Mouse (Mus musculus): ENCODE results near the gene Wrap73.
A peak's percentile ranks its signal among the peaks of the same experiment; 100 is the strongest.

Wrap73 gene

DNA sequence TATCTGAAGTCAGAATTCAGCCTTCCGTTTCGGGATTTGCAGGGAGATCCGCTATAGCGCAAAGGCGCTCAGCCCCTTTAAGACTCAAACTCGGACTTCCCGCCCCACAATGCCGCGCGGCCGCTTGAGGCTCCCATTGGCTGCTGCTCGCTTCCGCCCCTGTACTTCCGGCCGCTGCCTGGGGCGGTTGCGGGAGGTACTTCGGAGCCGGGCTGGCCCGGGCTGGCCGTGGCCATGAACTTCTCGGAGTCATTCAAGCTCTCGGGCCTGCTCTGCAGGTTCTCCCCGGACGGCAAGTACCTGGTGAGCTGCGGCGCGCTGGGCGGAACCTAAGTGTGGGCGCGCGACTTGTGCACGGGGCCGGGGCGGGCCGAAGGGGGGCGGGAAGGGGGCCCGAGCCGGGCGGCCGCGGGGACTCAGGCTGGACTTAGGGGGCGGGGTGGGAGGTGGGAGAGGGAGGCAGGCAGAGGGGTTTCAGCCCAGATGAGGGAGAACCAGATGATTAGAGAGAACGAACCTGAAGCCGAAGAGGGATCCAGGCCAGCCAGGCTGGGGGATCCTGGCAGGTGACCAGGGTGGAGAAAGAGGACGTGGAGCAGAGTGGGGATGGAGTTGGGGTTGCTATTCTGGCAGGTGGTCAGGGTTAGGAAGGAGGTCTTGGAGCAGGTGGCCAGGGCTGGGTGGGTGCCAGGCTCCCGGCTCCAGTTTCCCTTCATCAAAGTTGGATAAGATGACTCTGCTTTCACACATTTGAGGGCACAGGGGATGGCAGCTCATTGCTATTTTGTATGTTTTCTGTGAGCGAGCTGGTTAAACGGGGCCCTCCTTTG lies at the start of gene Wrap73:
Gene Wrap73, plus strand, starts transcription at position 162 of the 830 bp plus-strand sequence.
- DNase-seq (ENCODE audit: low spot score in 2 of 2), result peak; percentile 85 to 93

DNA sequence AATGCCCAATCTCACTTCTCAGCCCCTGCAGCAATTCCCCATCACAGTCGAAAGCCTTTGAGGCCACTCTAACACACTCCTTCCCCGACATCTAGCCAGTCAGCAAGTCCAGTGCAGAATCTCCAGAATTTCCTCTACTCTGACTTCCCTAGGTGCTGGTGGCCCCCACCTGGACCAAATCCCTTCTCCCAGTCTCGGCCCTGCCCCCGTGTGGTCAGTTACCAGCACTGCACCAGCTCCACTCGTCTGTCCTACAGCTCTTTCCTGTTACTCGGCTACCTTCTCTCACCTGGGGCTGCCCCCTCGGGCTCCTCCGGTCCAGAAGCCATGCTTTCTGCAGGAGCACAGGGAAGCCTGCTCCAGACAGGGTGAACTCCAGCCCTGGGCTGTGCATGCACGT lies 49.0 kb upstream of the Wrap73 start:
- DNase-seq (ENCODE audit: low spot score in 2 of 2), result peak; percentile 30 to 76

- no peak for DNase-seq (ENCODE audit: low spot score in 2 of 2)
Measured at GRCm38 (mm10) chr4:154096111-154096510, 46.1 kb upstream of the Wrap73 start.

GRCm38 (mm10) chr4:154099361-154099760 lies 42.8 kb upstream of the Wrap73 start:
- no peak for DNase-seq (ENCODE audit: low spot score in 2 of 2)

GRCm38 (mm10) chr4:154103386-154103785 lies 38.8 kb upstream of the Wrap73 start:
- DNase-seq (ENCODE audit: low spot score in 2 of 2), result no peak

DNA sequence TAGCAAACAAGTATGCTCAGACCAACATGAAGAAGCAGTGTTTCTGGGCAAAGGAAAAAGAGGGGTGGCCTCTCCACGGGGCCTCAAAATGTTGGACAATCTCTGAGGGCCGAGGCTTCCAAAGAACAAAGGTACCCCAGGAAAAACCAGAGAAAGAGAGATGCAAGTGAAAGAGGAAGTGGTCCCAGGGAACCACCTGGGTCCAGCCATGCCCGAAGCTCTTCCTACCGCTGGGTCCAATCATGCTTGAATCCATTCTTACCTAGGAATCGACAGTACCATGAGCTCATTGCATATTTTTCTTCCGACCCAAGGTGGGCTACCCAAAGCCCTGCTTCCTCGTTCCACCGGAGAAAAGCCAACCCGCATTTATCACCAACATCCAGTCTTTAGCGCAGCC lies 38.3 kb upstream of the Wrap73 start:
- DNase-seq (ENCODE audit: low spot score in 2 of 2), result no peak

DNA sequence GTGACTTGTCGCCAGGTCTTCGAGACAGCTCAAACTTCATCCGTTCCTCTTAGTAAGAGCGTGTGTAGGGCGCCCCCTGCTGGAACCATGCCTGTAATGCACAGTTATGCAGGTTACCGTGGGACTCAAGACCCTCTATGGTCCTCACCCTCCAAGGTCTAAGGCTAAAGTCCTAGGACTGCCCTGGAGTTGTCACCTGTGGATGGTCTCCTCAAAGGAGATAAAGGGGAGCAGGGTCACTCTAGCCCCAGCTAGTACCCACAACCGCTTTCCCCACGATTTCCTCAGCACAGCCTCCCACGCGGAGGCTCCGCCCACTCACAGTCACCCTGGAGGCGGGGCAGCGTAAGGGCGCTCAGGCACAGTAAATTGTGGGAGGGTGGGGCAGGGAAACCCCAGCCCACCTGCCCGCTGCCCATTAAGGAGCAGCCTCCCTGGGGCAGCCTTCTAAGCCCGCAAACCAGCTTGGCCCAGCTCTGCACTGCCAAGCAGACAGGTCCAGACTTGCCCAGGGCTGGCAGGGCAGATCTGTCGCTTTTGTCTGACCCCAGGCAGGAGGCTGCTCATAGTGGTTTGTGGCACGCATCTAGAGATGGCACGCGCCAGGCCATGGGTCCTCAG lies 36.7 kb upstream of the Wrap73 start:
- peak; percentile 57 to 85 for DNase-seq (ENCODE audit: low spot score in 2 of 2)

DNA sequence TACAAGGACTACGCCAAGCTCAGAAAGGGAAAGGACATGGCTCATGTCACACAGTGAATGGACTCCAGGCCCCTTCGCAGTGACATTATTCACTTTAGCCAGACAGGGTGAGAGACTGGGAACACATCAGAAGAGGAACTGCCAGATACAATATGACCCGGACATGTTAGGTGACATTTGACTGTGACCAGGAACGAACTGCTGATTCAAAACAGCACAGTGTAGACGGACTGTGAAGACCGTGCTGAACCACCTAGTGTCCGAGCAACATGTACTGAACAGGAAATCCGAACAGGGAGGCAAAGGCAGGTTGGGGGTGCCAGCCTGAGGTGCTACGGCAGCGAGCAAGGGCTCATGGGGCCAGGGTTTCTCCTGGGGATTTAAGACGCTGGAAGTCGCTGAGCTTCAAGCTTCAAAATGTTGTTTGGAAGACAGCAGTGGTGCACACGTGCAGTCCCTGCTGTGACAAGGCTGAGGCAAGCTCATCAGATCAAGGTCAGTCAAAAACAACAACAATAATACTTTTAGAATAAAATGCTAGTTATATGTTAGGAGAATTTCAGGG lies 35.6 kb upstream of the Wrap73 start:
- no peak for DNase-seq (ENCODE audit: low spot score in 2 of 2)

- no peak for DNase-seq (ENCODE audit: low spot score in 2 of 2)
Measured at GRCm38 (mm10) chr4:154109216-154109849, 32.8 kb upstream of the Wrap73 start.

DNA sequence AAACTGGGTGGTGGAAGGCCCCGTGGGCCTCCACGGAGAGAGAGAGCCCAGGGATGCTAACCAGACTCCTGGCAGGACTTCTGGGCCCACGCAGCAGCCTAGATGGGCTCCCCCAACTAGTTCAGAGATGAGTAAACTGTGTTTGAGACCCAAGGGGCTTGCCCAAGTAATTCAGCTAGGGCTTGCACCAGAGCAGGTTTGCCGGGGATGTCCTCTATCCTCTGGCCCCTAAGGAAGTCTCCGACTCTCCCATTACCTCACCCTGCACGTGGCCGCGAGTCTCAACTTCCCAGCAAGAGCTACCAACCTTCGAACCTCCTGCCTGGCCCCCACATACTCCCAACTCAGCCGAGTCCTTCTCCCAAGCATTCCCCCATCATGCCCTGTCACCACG lies 32.3 kb upstream of the Wrap73 start:
- DNase-seq (ENCODE audit: low spot score in 2 of 2), result no peak

GRCm38 (mm10) chr4:154116421-154116820 lies 25.8 kb upstream of the Wrap73 start:
- DNase-seq (ENCODE audit: low spot score in 2 of 2), result no peak

DNA sequence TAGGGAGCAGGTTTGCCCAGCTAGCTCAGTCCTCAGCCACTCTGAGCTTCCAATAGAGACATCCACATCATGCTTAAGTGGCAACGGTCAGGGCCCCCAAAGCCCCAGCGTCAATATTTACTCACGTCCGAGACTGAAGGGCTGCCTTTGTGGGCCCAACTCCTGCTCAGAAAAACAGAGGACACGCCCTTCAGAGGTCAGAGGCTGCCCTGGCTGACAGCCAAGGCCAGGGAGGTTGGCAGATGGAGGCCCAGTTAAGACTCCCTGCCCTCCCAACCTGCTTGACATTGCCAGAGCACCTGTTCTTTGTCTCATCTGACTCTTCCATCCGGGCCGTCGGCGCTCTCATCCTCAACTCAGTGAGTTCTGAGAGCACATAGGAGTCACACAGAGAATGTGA lies 23.4 kb upstream of the Wrap73 start:
- peak in 1 of 2 experiments; percentile 59 for DNase-seq (ENCODE audit: low spot score in 2 of 2)

GRCm38 (mm10) chr4:154119208-154119607 lies 23.0 kb upstream of the Wrap73 start:
- no peak for DNase-seq (ENCODE audit: low spot score in 2 of 2)

GRCm38 (mm10) chr4:154121800-154122199 lies 20.4 kb upstream of the Wrap73 start:
- DNase-seq (ENCODE audit: low spot score in 2 of 2), result no peak

GRCm38 (mm10) chr4:154122374-154122773 lies 19.8 kb upstream of the Wrap73 start:
- no peak for DNase-seq (ENCODE audit: low spot score in 2 of 2)

GRCm38 (mm10) chr4:154123553-154123952 lies 18.6 kb upstream of the Wrap73 start:
- DNase-seq (ENCODE audit: low spot score in 2 of 2), result no peak

DNA sequence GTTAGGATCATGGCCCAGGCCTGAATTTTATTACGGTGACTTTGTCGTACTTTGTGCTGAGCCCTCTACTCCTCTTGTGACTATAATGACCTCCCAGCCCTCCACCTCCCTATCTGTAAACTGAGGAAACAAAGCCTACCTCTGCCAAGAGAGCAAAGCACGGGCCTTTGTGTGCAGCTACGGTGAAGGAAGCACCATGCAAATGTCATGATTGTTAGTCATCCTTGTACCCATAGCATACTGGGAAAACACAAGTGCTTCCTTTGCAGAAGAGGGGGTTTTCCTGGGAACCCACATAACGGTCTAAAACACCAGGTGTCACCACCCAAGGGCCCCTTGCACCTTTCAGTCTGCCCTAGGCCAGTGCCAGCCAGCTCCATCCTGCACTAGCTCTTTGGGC lies 17.0 kb upstream of the Wrap73 start:
- no peak for DNase-seq (ENCODE audit: low spot score in 2 of 2)

- no peak for DNase-seq (ENCODE audit: low spot score in 2 of 2)
Measured at GRCm38 (mm10) chr4:154127273-154127672, 14.9 kb upstream of the Wrap73 start.

DNA sequence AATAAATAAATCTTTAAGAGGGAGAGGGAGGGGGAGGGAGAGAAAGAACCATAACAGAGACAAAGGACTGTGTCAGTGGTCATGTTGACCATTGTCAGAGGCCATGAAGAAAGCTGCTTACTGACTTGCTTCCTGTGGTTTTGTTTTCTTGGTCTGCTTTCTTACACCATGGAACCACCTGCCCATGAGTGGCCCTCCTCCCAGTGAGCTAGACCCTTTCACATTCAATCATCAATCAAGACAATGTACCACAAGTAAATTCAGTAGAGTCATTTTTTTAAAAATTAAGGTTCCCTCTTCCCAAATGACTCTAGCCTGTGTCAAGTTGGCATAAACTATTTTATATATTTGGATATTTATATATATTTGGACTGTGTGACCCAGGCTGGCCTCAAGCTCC lies 12.2 kb upstream of the Wrap73 start:
- no peak for DNase-seq (ENCODE audit: low spot score in 2 of 2)

- DNase-seq (ENCODE audit: low spot score in 2 of 2), result no peak
Measured at GRCm38 (mm10) chr4:154131894-154132293, 10.3 kb upstream of the Wrap73 start.

DNA sequence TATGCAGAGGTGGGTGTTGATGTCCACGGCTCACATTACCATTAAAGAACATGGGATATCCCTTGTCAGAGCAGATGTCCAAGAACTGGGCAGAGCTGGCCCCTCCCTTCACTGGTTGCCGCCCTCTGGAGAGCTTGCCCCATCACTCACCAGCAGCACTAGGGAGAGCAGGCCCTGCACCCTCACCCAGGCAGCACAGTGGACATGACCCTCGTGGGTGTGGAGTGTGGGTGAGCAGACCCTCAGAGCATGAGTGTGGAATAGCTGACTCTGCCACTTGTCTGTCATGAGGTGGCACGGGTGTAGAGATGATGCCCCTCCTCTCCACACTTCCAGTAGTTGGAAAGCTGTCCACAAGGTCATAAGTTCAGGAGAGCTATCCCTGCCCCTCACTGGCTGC lies 7.4 kb upstream of the Wrap73 start:
- no peak for DNase-seq (ENCODE audit: low spot score in 2 of 2)

GRCm38 (mm10) chr4:154137139-154137538 lies 5.0 kb upstream of the Wrap73 start:
- no peak for DNase-seq (ENCODE audit: low spot score in 2 of 2)

Measured in spleen, postnatal 4 days (tissue).